Mouse (Mus musculus): ENCODE measurements at regions not wholly inside any gene's neighbourhood (a gene's known extent, or its start where the extent isn't known, plus 50 kb on each side); places are given as distances from the start of the nearest gene placed in this dataset.
"Not testable (repeated sequence)": the region's sequence is repeated elsewhere in the genome, so short reads cannot be mapped to it uniquely, and the experiment has no call there.

DNA sequence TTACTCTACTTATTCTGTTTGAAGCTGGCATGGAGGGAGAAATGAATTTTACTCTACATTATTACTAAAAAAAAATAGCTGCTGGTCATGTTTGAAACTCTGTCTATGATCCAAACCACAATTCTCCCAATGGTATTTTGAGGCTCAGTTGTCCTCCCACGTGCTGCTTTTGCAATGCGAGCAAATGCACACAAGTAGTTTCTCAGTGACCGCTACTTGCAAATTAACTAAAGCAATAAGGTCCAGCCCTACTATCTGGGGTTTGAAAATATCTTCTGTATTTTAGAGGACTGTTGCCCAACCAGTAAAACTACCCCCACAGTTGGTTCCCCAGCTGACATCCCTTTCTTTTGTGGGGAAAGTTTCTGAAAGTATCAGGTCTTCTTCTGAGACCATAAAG lies 276.0 kb downstream of the Cetn3 start:
- DNase-seq: no peak

- peak; percentile 59 to 66 for DNase-seq
Observed at GRCm38 (mm10) chr13:82059498-82059897, 276.6 kb downstream of the Cetn3 start.

DNA sequence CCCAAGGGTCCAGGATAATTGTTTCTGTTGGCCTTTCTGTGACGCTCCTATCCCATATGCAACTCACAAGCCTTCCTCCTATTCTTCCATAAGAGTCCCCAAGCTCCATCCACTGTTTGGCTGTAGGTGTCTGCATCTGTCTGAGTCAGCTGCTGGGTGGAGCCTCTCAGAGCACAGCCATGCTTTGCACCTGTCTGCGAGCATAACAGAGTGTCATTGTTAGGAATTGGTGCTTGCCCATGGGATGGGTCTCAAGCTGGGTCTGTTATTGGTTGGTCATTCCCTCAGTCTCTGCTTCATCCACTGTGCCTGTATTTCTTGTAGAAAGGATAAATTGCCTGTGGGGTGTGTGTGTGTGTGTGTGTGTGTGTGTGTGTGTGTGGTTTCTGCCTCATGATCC lies 281.0 kb downstream of the Cetn3 start:
- not testable (repeated sequence) for DNase-seq

DNA sequence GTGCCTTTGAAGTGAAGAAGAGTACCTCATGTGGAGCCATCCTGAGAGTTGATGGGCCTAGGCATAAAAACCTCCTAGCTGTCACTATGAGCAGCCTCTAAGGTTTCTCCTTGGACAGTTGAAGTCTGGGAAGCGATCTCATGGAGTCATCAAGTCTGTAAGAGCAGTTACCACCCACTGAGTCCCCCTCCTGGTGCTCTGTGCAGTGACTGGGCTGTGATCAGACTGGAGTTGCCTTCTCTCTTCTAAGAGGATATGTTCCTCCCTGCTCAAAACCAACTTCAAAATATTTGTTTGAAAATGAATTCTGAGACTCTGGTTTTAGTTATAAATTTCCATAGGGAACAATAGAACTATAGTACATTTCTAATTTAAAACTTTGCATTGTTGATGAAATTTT lies 283.3 kb downstream of the Cetn3 start:
- DNase-seq: no peak

DNA sequence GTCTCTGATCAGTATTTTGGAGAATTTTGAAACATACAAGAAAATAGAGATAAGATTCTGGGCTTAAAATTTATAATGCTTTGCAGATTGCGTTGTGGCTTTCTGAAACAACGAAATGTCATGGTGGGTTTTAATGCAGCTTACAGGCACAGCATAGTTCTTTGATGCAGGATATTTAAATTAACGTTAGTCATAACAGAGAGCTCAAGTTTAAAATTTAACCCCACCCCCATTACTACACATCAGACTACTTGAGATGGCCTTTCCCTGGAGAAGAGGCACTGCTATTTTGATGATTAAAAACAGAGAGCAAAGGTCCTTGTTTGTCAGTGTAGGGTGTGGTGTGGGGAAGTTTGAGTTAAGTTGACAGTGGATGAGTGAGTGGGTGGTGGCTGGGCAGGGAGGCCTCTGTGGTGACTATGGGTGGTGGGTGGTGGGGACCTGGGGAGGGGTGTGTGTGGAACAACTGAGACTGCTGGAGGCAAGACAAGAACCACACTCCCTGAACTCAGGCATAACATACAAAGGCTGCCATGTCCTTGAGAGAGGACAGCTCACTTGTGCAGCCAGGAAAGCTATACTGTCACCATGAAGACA lies 283.9 kb downstream of the Cetn3 start:
- no peak for DNase-seq

DNA sequence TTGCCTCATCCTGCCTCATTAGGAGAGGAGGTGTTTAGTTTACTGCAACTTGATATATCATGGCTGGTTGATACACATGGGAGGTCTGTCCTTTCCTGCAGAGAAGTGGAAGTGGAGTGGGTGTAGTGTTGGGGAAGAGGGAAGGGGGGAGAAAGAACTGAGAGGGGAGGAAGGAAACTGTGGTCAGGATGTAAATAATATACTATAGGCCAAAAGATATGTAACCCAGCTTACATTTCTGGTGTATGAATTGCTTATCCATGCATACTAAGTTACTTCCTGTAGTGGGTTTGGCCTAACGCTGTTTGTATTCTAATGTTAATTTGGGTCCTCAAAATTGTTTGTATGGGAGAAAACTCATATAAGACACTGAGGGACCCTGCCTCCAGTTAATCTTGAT lies 289.6 kb downstream of the Cetn3 start:
- no peak for DNase-seq

DNA sequence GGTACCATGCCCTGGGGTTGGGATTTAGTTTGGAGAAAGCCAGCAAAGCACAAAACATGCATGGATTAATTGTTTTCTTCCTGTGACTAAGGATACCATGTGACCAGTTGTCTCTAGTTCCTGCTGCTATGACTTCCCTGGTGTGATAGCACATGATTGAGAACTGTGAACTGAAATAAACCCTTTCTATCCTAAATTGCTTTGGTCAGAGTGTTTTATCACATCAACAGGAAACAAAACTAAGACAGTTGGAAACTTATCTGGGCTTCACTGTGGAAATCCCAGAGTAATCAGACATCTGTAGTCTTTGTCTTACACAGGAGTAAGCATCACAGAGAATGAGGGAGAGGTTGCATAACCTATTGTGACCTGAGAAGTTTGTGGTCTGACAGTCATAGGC lies 290.5 kb downstream of the Cetn3 start:
- no peak for DNase-seq

GRCm38 (mm10) chr13:82081375-82081774 lies 298.5 kb downstream of the Cetn3 start:
- no peak for DNase-seq

DNA sequence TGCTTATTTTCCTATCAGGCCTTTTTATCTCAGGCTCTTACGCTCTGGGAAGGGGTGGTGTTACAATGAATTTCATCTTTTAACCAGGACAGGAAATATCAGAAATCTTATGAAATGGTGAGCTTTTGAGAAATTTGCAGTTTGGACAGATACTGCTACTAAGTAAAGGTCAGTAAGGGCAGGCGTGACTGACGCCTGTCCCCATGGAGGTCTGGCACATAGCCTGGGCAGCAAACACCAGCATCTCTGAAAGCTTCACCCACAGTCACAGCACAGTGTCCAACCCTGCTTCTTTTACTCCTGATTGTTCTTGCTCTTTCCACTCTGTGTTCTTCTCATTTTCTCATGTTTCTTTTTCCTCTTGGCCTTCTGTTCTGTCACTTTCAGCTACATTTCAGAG lies 304.8 kb downstream of the Cetn3 start:
- DNase-seq: no peak

DNA sequence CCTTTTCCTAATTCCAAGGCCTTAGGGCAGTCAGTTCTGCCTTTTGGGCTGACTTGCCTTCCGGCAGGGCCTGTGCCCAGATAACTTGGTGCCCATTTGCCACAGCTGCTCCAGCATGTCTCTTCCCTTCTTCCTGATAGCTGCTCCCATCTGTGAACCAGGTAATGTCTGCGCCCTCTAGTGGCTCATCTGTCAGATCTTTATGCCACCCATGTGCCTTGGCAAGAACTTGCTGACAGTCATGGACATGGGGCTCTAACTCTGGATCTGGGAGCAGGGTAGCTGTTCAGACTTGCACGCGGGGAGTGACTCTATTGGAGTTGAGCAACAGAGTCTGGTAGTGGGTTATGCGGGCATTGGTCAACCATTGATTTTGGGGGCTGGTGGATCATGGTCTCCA lies 309.3 kb downstream of the Cetn3 start:
- DNase-seq: peak; percentile 10 to 18

DNA sequence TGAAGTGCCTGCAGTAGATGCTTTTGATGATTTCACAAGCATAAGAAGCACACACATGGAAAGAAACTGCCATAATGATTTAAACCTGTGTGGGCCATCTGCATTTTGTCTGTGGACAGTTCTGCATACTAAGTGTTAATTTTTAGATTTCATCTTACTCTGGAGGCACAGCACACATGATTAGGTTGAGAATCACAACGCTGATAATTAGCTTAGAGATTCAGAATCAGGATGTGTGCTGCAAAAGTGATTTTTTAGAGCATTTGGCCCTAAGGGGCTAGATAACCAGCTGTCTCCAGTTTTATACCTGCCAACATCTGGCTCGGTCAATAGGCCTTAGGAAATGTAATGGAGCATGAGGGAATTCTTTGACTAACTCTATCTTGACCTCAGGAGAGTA lies 323.2 kb downstream of the Cetn3 start:
- DNase-seq: no peak

DNA sequence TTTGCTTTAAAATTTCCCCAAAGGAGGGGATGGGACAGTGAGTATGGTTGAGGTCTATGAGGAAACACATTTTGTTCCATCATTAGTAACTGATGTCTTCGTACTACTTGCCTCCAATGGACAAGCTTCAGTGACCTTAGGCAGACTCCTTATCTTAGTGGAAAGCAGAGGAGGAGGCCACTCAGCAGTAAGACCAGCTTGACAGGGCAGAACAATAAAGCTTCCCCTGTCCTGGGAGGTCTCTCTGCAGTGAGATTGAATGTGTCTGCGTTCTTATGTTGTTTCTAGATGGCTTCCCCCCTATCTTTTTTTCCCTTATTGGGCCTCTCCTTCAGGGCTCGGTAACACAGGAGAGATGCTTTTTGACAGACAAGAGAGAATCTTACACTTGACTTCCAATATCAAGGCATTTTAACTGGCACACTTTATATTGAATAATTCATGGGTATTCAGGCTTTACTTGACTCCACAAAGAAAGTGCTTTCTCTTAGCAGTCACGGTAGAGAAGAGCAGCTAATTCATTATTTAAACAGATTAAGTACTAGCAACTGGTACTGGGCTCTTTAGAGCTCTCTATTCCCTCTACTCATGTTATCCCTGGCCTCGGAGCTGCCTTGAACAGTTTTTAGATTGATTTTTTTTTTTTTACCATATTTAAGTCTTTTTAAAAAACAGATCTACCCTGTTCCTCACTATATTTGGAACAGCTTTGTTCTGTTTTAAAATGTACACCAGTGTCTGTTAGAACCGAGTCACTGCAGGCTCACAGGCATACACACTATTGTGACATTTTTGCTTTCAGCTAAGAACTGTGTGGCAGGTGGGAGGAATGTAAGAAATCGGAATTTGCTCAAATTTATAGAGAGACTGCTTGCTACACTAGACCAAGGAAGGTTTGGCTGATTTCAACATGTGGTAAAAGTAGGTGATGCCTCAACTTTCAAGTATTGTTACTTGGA lies 347.2 kb downstream of the Cetn3 start:
- no peak for DNase-seq
